Mouse (Mus musculus) liver, embryonic 14.5 days (tissue): ENCODE measurements around the gene Rps7. TPM values are rescaled to one million over a fixed set of nuclear protein-coding genes. Genes with fewer than 3 reads are reported as not detected.

Source experiments
- ATAC-seq: fragments of 200-750 bp; cut with Nextera tagmentation; 2 replicates; pipeline ENCODE4 v1.8.0; 2017; ENCODE audit warnings: moderate number of reproducible peaks, mild to moderate bottlenecking, moderate library complexity; ENCODE audit not compliant: insufficient read depth
- DNase-seq, 3 experiments: peaks; one replicate each; pipeline ENCODE4 v3.0.0-alpha.2; 2012 to 2013; ENCODE audit warnings: low read depth in 3 of 3, low spot score in 3 of 3
- H3K27ac ChIP-seq: fragments of 300-500 bp; sonication (generic); 2 replicates; pipeline ENCODE4 v1.5.1; 2014; ENCODE audit warnings: moderate library complexity, mild to moderate bottlenecking, control low read depth, inconsistent platforms
- H3K27me3 ChIP-seq: fragments of 300-500 bp; sonication (generic); 2 replicates; pipeline ENCODE4 v1.6.1; 2014; ENCODE audit warnings: mild to moderate bottlenecking, low read length, moderate library complexity; ENCODE audit not compliant: control insufficient read depth, insufficient read depth
- H3K36me3 ChIP-seq: fragments of 300-500 bp; sonication (generic); replicated peaks from 2 replicates; pipeline ENCODE4 v1.6.1; 2014; ENCODE audit warnings: low read depth; ENCODE audit not compliant: control insufficient read depth, insufficient read depth
- H3K4me1 ChIP-seq, 2 experiments: fragments of 200-500 bp in 1 of 2; fragments of 300-500 bp in 1 of 2; sonication (generic) in 1 of 2; replicated peaks; 2 replicates each; pipeline ENCODE4 v1.6.1; 2012 to 2014; ENCODE audit warnings: antibody characterized with exemption in 1 of 2, inconsistent platforms in 1 of 2, low read length in 1 of 2; ENCODE audit not compliant: control insufficient read depth in 2 of 2, insufficient read depth in 2 of 2
- H3K4me2 ChIP-seq: fragments of 300-500 bp; sonication (generic); 2 replicates; pipeline ENCODE4 v1.6.1; 2014; ENCODE audit warnings: low read depth, mild to moderate bottlenecking, control low read depth, moderate library complexity
- H3K4me3 ChIP-seq, 2 experiments: fragments of 200-500 bp in 1 of 2; fragments of 300-500 bp in 1 of 2; sonication (generic) in 1 of 2; 2 replicates each; pipeline ENCODE4 v1.5.1; 2012 to 2014; ENCODE audit warnings: low read depth in 2 of 2, low read length in 2 of 2, mild to moderate bottlenecking in 2 of 2, control low read depth in 1 of 2, inconsistent platforms in 1 of 2, moderate library complexity in 1 of 2; ENCODE audit not compliant: insufficient read depth in 1 of 2
- H3K9ac ChIP-seq: fragments of 300-500 bp; sonication (generic); replicated peaks from 2 replicates; pipeline ENCODE4 v1.6.1; 2014; ENCODE audit warnings: mild to moderate bottlenecking, control low read depth, moderate library complexity
- H3K9me3 ChIP-seq: fragments of 300-500 bp; sonication (generic); 2 replicates; pipeline ENCODE4 v1.6.1; 2016; ENCODE audit warnings: low read length, mixed read lengths; ENCODE audit not compliant: control insufficient read depth
- CTCF ChIP-seq: IDR thresholded peaks from 2 replicates; pipeline ENCODE4 v1.5.1; 2016; ENCODE audit warnings: antibody characterized with exemption, low read depth, control low read depth
- EP300 ChIP-seq: IDR thresholded peaks from 2 replicates; pipeline ENCODE4 v1.6.1; 2016; ENCODE audit warnings: antibody characterized with exemption, low read depth
- WGBS: fragments of 180-500 bp; shearing (Covaris S2); extraction: QIAGEN DNeasy Blood & Tissue Kit; methylation state at CpG from one replicate; pipeline ENCODE4 v1.1.7; 2014; ENCODE audit not compliant: insufficient replicate concordance; 5-methylcytosine and 5-hydroxymethylcytosine counted together
- microRNA-seq: library from miRNA; unstranded; fragments of <30 nt; microRNA quantifications from one replicate; pipeline ENCODE4, GENCODE M21; 2016
- polyA plus RNA-seq, 2 experiments: library from polyadenylated mRNA; depleted of rRNA in 1 of 2; stranded (reverse) in 1 of 2; unstranded in 1 of 2; fragments of >200 nt; fragmentation: Nextera tagmentation in 1 of 2; extraction: Ambion mirVana in 1 of 2; gene quantifications; 2 replicates each; pipeline versions ENCODE4 v1.2.1 to v1.2.3; 2012 to 2014

Gene Rps7
- polyA plus RNA-seq, 2 experiments = 604 to 640 TPM

DNA sequence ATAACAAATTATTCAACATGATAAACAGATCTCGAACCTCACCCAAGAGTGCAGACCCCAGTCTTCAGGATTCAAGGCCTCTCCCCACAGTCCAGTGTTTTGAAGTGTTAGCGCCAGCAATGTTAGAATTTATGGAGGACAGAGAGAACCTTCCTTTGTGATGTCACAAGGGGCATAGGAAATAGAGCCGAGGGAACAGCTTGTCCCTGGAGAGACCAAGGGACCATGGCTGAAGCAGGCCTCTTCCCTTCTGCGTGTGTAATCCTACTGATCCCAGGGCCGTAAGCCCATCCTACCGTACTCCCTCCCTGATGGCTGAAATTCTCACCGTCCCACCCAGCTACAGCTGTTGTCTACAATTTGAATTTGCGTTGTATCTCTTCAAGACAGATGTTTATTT lies 53.3 kb downstream of the Rps7 start, which contains the start of gene Allc:
Allc (minus strand) TSS at position 101 of the 400 bp plus-strand sequence.
- no peak for ATAC-seq
- Histone ChIP-seq H3K27ac (no peak within 1 kb of the TSS), H3K36me3 (no peaks in the 10 kb centered on the region), H3K4me1 (peaks cover 0 to 3% of the 10 kb centered on the region in 2 experiments; a peak in 1 of 4 replicates), H3K4me3 (no peak within 1 kb of the TSS), H3K4me2 (no peak within 1 kb of the TSS), H3K9ac (no peak within 1 kb of the TSS), H3K27me3 (no peaks in the 10 kb centered on the region), H3K9me3 (no peaks in the 10 kb centered on the region)
- DNase-seq = no peak
- 65% methylated on average over 8 of the region's 8 CpGs for WGBS
- no peak for TF ChIP-seq EP300
- TF ChIP-seq CTCF = no peak

Small RNAs within 50 kb of the gene (microRNA-seq; reads per million reads assigned to microRNA genes)
- gene Mir6937 = not detected

Other genes starting within 250 kb of the Rps7 start
- not detected in 2 replicates for gene Dcdc2c, start 83.6 kb downstream of the Rps7 start, polyA plus RNA-seq (2012; rRNA removed)
- not detected in 2 replicates for gene Dcdc2c, start 83.6 kb downstream of the Rps7 start, polyA plus RNA-seq (2014; fragmentation: Nextera tagmentation; extraction: Ambion mirVana)
- gene Allc, start 53.4 kb downstream of the Rps7 start, polyA plus RNA-seq (2012; rRNA removed) = not detected in 2 replicates
- gene Allc, start 53.4 kb downstream of the Rps7 start, polyA plus RNA-seq (2014; fragmentation: Nextera tagmentation; extraction: Ambion mirVana) = not detected in 2 replicates
- 6.1 and 8.7 TPM in 2 replicates for gene Colec11, start 12.6 kb downstream of the Rps7 start, polyA plus RNA-seq (2012; rRNA removed)
- 12.8 and 13.1 TPM in 2 replicates for gene Colec11, start 12.6 kb downstream of the Rps7 start, polyA plus RNA-seq (2014; fragmentation: Nextera tagmentation; extraction: Ambion mirVana)
- gene Rnaseh1, start 13.6 kb upstream of the Rps7 start, polyA plus RNA-seq (2012; rRNA removed) = 7.1 and 9.7 TPM in 2 replicates
- gene Rnaseh1, start 13.6 kb upstream of the Rps7 start, polyA plus RNA-seq (2014; fragmentation: Nextera tagmentation; extraction: Ambion mirVana) = 9.3 and 10.3 TPM in 2 replicates
- 13.0 and 17.2 TPM in 2 replicates for gene Adi1, start 39.3 kb upstream of the Rps7 start, polyA plus RNA-seq (2012; rRNA removed)
- gene Adi1, start 39.3 kb upstream of the Rps7 start, polyA plus RNA-seq (2014; fragmentation: Nextera tagmentation; extraction: Ambion mirVana) = 41.0 and 46.2 TPM in 2 replicates
- 9.9 and 11.6 TPM in 2 replicates for gene Trappc12, start 114.5 kb upstream of the Rps7 start, polyA plus RNA-seq (2012; rRNA removed)
- 13.1 and 15.9 TPM in 2 replicates for gene Trappc12, start 114.5 kb upstream of the Rps7 start, polyA plus RNA-seq (2014; fragmentation: Nextera tagmentation; extraction: Ambion mirVana)
- 15.2 and 18.6 TPM in 2 replicates for gene Eipr1, start 115.8 kb upstream of the Rps7 start, polyA plus RNA-seq (2012; rRNA removed)
- gene Eipr1, start 115.8 kb upstream of the Rps7 start, polyA plus RNA-seq (2014; fragmentation: Nextera tagmentation; extraction: Ambion mirVana) = 29.4 and 31.8 TPM in 2 replicates